Mouse (Mus musculus): ENCODE data around the gene Akap10. TPM values are rescaled to one million over a fixed set of nuclear protein-coding genes. Genes with fewer than 3 reads are reported as not detected.
"Not testable (repeated sequence)": the region's sequence is repeated elsewhere in the genome, so short reads cannot be mapped to it uniquely, and the experiment has no call there.

Akap10 gene
- polyA plus RNA-seq, 1 experiment from 2014 or later: 17.9 TPM

- Histone ChIP-seq H3K36me3 (peaks cover 3% of the 10 kb centered on the region; the same call in 1 of the 2 replicates), H3K27ac (no peak overlapping the region), H3K27me3 (ENCODE audit: insufficient read depth, poor library complexity, severe bottlenecking) (no peaks in the 10 kb centered on the region), H3K4me1 (0 out of 2 replicates have a peak, but pooled peaks cover 4% of the 10 kb centered on the region), H3K9me3 (no peaks in the 10 kb centered on the region), H3K4me3 (no peak overlapping the region)
- no peak for DNase-seq (ENCODE audit: low spot score)
- WGBS: 80% methylated on average over 3 of the region's 3 CpGs
Measured at GRCm38 (mm10) chr11:61851195-61851594, 78.9 kb downstream of the Akap10 start.

DNA sequence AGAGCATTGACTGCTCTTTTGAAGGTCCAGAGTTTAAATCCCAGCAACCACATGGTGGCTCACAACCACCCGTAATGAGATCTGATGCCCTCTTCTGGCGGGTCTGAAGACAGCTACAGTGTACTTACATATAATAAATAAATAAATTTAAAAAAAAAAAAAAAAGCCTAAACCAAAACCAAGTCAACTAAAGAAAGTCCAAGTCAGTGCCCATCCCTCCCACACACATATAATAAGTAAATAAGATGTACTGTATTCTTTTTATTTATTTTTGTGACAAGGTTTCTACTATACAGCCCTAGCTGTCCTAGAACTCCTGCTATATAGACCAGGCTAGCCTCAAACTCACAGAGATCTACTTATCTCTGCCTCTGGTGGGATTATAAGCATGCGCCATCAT is 89.4 kb downstream of the Akap10 start:
- whole genome bisulfite sequencing: 60% methylated on average over 3 of the region's 3 CpGs
- not testable (repeated sequence) for H3K27ac ChIP-seq; DNase-seq (ENCODE audit: low spot score); H3K27me3 ChIP-seq (ENCODE audit: insufficient read depth, poor library complexity, severe bottlenecking); H3K4me3 ChIP-seq; H3K9me3 ChIP-seq; H3K4me1 ChIP-seq
- H3K36me3 ChIP-seq: peaks cover 31% of the 10 kb centered on the region

- DNase-seq (ENCODE audit: low spot score): no peak
- Histone ChIP-seq H3K27me3 (ENCODE audit: insufficient read depth, poor library complexity, severe bottlenecking) (no peaks in the 10 kb centered on the region), H3K36me3 (peaks cover 31% of the 10 kb centered on the region), H3K4me3 (no peak overlapping the region), H3K9me3 (no peaks in the 10 kb centered on the region), H3K4me1 (no peaks in the 10 kb centered on the region), H3K27ac (no peak overlapping the region)
Measured at GRCm38 (mm10) chr11:61839940-61840339, 90.1 kb downstream of the Akap10 start.

- no peaks in the 10 kb centered on the region for H3K4me1 ChIP-seq
- no peak for DNase-seq (ENCODE audit: low spot score)
- WGBS: 70% methylated on average over 1 of the region's 1 CpGs
- no peaks in the 10 kb centered on the region for H3K9me3 ChIP-seq
- no peak overlapping the region for H3K4me3 ChIP-seq
- no peak overlapping the region for H3K27ac ChIP-seq
- H3K36me3 ChIP-seq: peaks cover 38% of the 10 kb centered on the region
- H3K27me3 ChIP-seq (ENCODE audit: insufficient read depth, poor library complexity, severe bottlenecking): no peaks in the 10 kb centered on the region
Measured at GRCm38 (mm10) chr11:61839182-61839581, 90.9 kb downstream of the Akap10 start.

Other genes starting within 250 kb of the Akap10 start
- 3.2 and 3.3 TPM in 2 replicates for gene Fam83g, start 246.2 kb downstream of the Akap10 start, polyA plus RNA-seq (2016; fragmentation: Nextera tagmentation; extraction: Ambion mirVana)
- gene Slc5a10, start 209.4 kb downstream of the Akap10 start, polyA plus RNA-seq (2016; fragmentation: Nextera tagmentation; extraction: Ambion mirVana): 0.07 TPM in 1 of 2 replicates, not detected in the other
- 19.8 and 24.8 TPM in 2 replicates for gene Prpsap2, start 168.2 kb downstream of the Akap10 start, polyA plus RNA-seq (2016; fragmentation: Nextera tagmentation; extraction: Ambion mirVana)
- 9.8 and 11.5 TPM in 2 replicates for gene Ulk2, start 75.2 kb downstream of the Akap10 start, polyA plus RNA-seq (2016; fragmentation: Nextera tagmentation; extraction: Ambion mirVana)
- 9.2 and 10.5 TPM in 2 replicates for gene Specc1, start 26.5 kb upstream of the Akap10 start, polyA plus RNA-seq (2016; fragmentation: Nextera tagmentation; extraction: Ambion mirVana)